Mouse (Mus musculus) gastrocnemius, postnatal 14 days (tissue): Measurements from ENCODE around the gene Fbxo17. TPM values are rescaled to one million over a fixed set of nuclear protein-coding genes. Genes with fewer than 3 reads are reported as not detected.
"Not testable (repeated sequence)": the region's sequence is repeated elsewhere in the genome, so short reads cannot be mapped to it uniquely, and the experiment has no call there.

Experiments
- DNase-seq: peaks from one replicate; pipeline ENCODE4 v3.0.0; 2021; ENCODE audit warnings: mixed read lengths
- intact Hi-C: fragments of 180-260 bp; cut with DNase I; formaldehyde crosslinking; loops from one replicate; pipeline ENCODE4 v1.15.1; 2025; ENCODE audit warnings: low total_unique reads
- long read RNA-seq, 2 experiments: library from polyadenylated mRNA; stranded (forward); transcript quantifications; one replicate each; pipeline ENCODE4 v2.0.0; 2021
- total RNA-seq, 2 experiments: library from RNA; stranded (reverse); gene quantifications; 2 replicates each; pipeline ENCODE4 v1.2.3; 2021

Fbxo17 gene
- 1 to 10 TPM; 5.6 to 7.3 TPM for total RNA-seq
- long read RNA-seq, experiment 1, transcript Fbxo17-202 (8 exons, 1,806 nt), result major isoform, 6 of 17 reads
- long read RNA-seq, experiment 1, partial matches to known transcripts, result 2 of 17 reads
- long read RNA-seq, experiment 1, other reads (novel, unspliced or antisense), result 5 of 17 reads
- long read RNA-seq, experiment 2, partial matches to known transcripts, result 3 of 13 reads
- long read RNA-seq, experiment 2, other reads (novel, unspliced or antisense), result 3 of 13 reads

DNA sequence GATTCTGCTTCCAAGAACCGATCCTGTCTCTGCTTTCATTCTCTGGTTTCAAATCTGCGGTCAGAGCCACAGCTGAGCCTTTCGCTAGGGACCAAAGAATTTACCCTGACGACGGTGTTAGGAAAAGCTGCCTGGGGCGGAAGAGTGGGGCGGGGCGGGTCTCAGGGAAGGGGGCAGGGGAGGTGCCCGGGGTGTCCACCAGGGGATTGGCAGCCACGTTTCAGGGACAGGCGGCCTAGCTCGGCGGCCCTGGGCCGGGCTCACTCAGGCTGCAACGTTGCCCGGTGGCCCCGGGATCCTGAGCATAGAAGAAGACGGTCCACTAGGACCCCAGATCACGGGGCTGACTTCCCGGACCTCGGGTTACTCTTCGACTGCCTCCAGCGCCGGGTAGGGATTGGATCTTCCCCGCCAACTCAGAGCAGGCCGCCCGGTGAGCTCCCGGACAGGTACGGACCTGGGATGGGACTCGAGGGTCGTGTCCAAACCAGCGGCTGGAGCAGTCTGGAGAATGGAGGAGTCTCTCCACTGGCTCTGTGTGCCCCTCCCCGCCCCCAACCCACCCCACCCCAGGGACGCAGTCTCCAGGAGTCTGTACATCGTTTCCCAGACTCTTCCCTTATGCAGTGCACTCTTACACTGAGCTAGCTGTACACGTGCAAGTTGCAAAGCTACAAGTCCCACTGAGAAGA lies at the start of gene Fbxo17:
Gene Fbxo17, plus strand, starts transcription at position 215 of the 692 bp plus-strand sequence.
- intact Hi-C loops, result no loop called here
- peak; percentile 84 for DNase-seq

DNA sequence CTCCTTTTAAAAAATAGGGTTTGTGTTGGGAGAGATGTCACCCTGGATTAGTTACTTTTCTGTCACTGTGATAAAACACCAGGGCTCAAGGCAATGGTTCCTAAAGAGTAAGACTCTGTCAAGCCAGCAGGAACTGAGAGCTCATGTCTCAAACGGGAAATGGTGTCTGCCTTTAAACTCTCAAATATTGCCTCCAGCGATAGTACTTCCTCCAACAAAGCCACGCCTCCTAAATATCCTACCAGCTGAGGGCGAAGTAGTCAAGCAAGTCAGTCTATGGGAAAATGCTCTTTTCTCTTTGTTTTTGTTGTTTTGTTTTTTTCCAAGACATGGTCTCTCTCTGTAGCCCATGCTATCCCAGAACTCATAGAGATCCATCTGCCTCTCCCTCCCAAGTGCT lies 45.4 kb upstream of the Fbxo17 start:
- intact Hi-C loops, result no loop called here
- DNase-seq, result no peak

DNA sequence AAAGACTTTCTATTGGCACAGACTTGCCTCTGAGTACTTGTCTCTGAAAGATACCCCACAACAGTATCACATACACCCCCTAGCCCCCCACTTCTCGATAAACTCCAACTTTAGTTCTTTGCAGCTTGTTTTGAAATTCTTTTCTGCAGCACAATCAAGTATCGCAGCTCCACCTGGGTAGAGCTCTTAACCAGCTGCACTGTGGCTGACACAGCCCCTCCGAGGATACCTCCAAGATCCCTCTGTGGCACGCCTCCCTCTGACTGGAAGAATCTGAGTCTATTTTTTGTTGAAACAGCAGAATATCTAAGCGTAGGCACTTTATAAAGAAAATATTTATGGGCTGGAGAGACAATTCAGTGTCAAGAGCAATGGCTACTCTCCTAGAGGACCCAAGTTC lies 44.3 kb upstream of the Fbxo17 start:
- intact Hi-C loops, result no loop called here
- no peak for DNase-seq

DNA sequence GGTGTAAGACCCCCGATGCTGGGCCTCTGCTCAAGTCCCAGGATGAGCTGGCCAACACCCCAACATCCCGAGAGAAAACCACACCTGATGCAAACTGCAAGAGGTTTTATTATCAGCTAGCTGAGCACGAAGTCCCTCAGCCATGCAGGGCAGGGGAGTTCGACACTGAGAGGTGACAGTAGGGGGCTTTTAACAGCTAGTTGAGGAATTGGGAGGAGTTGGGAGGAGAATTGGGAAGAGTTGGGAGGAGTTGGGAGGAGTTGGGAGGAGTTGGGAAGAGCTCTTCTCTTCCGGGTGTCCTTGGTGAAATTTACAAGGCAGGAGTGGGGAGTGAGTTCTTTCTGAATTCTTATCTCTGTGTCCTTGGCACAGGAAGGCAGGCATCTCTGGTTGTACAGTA lies 43.8 kb upstream of the Fbxo17 start:
- intact Hi-C loops, DNase-seq: not testable (repeated sequence)

DNA sequence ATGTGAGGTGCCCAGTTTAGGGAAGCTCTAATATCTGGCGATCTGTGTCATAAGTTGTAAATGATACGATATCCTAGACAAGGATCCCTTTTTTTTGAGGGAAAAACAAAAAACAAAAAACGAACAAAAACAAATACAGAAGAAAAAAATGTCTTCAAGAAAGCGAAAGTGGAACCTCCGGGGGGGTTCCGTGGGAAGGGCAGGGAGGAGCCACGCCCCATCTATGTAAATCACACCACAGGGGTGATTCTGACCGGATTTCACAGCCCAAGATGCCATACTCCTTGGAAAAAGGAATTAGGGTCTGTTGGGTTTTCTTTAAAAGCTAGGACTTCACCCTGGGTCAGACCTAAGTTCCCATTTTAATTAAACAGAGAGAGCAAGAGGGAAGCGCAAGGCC lies 41.6 kb upstream of the Fbxo17 start:
- intact Hi-C loops, result no loop called here
- no peak for DNase-seq

DNA sequence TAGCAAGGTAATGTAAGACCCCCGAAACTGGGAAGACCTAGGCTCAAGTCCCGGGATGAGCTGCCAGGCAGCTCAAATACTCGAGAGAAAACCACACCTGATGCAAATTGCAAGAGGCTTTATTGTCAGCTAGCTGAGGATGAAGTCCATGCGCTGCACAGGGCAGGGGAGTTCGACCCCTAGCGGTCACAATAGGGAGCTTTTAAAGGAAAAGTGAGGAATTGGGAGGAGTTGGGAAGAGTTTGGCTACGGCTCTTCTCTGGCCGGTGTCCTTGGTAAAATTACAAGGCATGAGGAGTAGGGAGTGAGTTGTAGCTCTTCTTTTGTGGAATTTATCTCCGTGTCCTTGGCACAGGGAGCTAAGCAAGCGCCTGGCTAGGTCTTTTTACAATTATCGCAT lies 40.9 kb upstream of the Fbxo17 start:
- intact Hi-C loops, result no loop called here
- peak; percentile 20 for DNase-seq

DNA sequence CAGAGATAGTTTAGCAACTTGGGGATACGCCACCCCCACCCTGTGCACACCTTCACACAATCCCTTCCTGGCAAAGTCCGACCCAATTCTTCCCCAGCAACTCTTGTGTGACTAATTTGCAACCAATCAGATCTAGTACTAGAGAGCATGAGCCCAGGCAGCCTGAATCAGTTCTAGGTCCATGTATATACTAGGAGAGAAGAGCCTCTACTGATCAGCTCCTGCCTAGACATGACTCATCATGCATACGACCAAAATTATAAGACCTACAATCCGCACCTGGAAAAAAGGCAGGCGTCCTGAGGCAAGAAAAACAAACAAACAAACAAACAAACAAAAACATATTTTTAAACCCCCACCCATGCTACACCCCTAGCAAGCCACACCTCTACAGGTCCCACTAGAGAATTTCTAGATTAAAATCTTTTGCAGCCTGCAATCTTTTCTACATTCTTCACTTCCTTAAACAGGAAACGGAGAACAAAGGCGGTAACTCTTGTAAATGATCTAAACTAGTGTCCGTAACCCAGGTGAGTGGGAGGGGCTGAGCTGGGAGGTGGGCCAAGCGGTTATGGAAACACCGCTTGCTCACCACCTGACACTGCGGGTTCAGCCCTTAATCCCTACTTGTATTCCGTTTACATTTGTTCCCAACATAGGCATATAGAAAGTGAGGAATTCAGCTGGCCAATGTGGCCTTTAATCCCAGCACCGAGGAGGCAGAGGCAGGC lies 39.6 kb upstream of the Fbxo17 start:
- DNase-seq, result no peak
- intact Hi-C loops, result no loop called here

DNA sequence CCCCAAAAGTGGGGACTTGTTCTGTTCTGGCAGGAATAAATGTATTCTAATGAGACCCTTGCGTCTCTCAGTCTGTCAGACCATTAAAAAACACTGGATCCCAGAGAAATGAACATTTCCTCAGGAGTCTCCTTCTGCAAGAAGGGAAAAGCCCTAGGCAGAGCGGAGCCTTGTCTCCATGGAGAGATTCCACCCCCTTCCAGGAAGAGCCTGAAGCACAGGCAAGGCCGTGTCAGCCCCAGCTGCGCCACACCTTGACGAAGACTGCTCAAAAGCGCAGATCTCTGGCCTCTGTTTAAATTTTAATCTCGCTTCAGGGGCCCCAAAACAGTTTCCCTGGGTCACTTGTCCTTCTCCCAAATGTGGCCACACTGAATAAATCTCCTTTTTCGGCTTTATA lies 39.0 kb upstream of the Fbxo17 start:
- intact Hi-C loops, result no loop called here
- no peak for DNase-seq

DNA sequence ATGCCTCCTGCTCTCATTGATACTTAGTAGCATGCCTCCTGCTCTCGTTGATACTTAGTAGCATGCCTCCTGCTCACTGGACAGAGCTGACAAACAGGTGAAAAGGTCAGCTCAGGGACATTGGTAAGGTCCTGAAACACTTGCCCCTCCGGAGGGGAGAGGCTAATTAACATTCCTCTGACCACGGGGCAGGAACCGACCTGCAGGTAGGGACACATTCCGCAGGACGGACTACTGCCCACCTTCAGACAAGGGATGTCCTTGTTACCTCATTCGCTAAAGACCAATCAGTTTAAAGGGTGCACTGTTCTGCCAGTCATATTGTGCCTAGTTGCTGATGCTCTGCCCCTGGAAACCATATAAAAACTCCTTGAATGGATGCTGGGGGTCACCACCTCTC lies 25.5 kb upstream of the Fbxo17 start:
- no peak for DNase-seq
- intact Hi-C loops, result no loop called here

DNA sequence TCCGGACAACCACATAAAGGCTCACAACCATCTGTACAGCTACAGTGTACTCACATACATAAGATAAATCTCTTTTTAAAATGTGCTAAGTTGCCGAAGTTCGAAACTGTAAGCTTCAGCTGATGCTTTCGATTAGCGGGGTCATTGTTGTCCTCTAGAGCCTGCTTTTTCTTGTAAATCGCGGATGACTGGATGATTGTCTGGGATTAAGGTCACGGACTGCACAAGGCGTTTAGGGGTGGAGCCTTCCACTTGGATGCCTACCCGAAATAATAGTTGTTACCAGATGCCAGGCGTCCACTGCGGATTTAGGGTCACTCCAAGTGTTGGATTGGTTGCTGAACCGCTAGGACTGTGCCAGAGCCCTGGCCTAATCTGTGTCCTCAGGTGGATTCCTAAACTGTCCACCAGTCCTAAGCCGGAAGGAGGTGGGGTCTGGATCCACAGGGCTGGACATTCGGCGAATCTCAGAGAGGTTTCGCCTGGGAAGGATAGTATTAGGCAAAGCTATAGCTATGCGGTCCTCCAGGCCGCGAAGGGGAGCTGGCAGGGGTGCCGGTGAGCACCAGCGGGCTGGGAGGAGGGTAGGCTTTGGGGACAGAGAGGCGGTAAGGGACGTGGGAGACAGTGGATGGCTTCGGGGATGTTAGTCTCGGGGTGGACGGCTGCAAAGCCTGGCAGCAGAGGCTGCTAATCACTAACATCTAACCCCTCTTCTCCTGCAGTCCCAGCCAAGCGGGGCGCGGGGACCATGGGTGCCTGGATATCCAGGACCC lies 23.9 kb upstream of the Fbxo17 start, which contains the start of gene Fbxo27:
Gene Fbxo27, plus strand, starts transcription at position 305 of the 776 bp plus-strand sequence.
- peak; percentile 20 for DNase-seq
- intact Hi-C loops, result no loop called here

DNA sequence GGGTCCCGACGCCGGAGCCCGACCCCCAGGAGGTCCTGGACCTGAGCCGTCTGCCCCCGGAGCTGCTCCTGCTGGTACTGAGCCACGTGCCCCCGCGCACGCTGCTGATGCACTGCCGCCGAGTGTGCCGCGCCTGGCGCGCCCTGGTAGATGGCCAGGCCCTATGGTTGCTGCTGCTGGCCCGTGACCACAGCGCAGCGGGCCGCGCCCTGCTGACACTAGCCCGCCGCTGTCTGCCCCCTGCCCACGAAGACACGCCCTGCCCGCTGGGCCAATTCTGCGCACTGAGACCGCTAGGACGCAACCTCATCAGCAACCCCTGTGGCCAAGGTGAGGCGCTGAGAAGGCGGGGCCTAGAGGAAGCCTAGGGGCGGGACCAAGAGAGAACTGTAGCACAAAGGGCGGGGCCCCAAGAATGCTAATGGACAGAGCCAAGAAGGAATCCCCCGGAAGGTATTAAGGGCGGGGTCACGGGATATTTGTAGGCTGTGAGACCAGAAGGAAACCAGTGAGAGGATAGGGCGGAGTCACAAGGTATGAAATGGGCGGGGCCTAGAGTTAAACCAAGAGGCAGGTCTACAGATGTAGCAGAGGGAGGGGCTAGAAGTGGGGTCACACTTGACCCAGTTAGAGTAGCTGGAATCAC lies 23.2 kb upstream of the Fbxo17 start:
- intact Hi-C loops, result no loop called here
- peak; percentile 48 for DNase-seq

DNA sequence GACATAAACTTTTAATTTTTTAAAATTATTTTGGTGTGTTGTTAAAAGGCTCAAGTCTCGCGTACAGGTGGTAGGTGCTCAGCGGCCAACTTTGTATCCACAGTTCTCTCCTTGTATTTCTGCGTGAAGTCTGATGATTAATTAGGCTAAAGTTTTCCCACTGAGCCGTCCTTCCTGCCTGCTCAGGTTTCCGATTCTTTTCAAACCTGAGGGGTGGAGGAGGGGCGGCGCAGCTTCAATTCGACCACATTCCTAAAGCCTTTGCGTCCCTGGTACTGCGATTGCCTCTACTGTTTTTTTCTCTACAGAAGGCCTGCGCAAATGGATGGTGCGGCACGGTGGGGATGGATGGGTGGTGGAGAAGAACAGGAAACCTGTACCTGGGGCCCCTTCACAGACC lies 22.2 kb upstream of the Fbxo17 start:
- no peak for DNase-seq
- intact Hi-C loops, result no loop called here

DNA sequence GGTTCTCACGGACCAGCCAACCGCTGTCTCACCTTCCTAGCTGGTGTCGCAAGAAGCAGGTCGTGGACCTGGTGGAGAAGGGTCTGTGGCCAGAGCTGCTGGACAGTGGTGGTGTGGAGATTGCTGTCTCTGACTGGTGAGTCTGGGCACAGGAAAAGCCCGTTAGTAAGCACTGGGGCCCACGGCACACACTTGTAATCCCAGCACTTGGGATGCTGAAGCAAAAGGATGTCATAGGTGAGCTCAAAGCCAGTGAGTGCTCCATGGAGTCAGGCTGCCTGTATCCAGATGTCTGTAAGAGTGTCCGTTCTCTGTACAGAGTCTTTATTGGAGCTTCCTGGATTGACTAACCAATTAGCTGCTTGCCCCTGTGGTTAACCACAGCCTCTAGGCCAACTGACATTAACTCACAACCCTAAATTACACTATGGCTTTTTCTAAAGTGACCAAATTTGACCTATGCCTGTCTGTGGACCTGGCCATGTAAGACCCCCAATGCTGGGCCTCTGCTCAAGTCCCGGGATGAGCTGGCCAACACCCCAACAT lies 21.6 kb upstream of the Fbxo17 start:
- intact Hi-C loops, result no loop called here
- no peak for DNase-seq

DNA sequence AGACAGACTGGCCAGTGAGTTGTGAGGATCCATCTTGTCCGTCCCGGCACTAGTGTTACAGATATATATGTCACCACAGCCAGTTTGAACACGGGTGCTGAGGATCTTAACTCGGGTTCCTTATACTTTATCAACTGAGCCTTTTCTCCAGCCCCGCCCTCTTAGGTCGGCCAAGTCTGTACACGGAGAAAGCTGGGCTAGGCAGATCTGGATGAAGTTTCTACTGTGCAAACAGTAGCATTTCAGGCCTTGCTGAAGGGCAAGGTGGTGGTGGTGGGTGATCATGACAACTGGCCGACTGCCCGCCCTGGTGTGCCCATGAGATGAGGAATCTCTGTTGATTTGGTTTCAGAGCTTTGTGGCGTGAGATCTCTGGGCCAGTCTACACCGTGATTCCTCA lies 19.3 kb upstream of the Fbxo17 start:
- no peak for DNase-seq
- intact Hi-C loops, result no loop called here

DNA sequence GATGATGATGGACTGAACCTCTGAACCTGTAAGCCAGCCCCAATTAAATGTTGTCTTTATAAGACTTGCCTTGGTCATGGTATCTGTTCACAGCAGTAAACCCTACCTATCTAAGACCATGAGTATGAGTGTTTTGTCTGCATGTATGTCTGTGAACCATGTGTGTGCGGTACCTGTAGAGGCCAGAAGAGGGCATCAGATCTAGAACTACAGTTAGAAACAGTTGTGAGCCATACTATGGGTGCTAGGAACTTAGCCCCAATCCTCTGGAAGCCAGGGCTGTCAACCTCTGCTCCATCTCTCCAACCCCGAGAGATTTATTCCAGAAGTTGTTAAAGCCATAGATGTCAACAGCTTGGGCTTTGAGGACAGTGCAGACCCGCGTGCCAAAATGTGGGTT lies 16.3 kb upstream of the Fbxo17 start:
- DNase-seq, result no peak
- intact Hi-C loops, result no loop called here

DNA sequence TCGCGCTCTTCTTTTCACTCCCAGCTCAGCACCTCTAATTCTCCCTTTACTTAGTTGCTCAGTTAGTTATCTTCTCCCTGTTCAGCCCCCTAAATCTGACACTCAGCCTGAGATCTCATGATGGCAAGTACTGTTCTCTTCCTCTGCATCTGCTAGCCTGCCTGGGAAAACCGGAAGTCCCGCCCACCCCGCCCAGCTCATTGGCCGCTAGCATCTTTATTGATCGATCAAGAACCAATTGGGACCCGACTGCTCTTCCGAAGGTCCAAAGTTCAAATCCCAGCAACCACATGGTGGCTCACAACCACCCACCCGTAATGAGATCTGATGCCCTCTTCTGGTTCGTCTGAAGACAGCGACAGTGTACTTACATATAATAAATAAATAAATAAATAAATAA lies 15.3 kb upstream of the Fbxo17 start:
- intact Hi-C loops, DNase-seq: not testable (repeated sequence)

DNA sequence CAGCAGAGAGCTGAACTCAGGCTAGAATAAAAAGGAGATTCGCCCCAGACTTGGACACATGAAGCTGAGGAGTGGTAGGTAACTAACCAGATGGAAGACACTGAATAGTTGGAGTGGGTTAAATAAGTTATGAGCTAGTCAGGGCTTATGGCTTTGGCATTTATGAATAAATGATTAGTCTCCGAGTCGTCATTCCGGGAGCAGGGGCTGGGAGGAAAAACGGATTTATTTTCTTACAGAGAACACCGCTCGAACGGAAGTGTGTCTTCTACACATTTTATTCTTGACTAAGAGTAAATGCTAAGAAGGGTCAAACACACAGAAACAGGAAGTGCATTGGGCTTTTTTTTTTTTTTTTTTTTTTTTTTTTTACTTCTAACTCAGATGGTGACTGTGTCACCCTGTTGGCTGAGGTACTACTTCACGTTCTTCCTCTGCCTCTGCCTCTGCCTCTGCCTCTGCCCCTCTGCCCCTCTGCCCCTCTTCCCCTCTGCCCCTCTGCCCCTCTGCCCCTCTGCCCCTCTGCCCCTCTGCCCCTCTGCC lies 13.9 kb upstream of the Fbxo17 start:
- DNase-seq, result no peak
- intact Hi-C loops, result no loop called here

DNA sequence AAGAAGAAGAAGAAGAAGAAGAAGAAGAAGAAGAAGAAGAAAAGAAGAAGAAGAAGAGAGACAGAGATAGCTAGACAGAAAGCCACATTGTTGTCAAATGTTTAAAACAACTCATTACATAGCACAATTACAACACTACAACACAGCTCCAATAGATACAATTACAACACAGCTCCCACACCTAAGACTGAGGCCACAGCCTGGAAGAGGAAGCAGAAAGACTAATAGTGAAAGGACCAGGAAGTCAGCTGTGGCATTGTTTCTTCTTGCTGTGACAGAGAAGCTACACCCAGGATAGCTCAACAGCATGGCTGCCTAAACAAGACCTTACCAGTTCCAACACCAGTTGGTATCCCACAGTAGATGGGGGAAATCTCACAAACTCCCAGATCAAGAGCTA lies 7.2 kb upstream of the Fbxo17 start:
- DNase-seq, result no peak
- intact Hi-C loops, result no loop called here

DNA sequence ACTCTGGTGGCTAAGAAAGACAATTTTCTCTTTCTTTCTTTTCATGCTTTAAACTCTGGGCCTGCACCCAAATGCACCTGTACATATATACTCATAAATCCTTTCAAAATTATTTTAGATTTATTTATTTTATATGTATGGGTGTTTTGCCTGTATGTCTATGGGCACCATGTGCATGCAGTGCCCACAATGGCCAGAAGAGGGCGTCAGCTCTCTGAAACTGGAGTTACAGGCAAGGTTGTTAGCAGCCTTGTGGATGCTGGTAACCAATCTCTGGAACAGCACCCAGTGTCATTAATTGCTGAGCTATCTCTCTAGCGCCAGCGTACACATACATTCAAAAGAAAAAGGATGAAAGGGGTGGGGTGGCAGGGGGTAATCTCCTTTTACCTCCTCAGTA lies 5.6 kb upstream of the Fbxo17 start:
- DNase-seq, result no peak
- intact Hi-C loops, result no loop called here
